Mouse (Mus musculus) megakaryocyte, embryonic 14.5 days (primary cell): ENCODE data around the gene Sgsm2.

Experiments
- FLI1 ChIP-seq: IDR thresholded peaks from 2 replicates; pipeline ENCODE4 v1.6.1; 2012; ENCODE audit warnings: low read length, inconsistent platforms, mixed read lengths
- GATA1 ChIP-seq: IDR thresholded peaks from 3 replicates; pipeline ENCODE4 v1.6.1; 2012; ENCODE audit warnings: mixed read lengths, low read length, inconsistent platforms, borderline replicate concordance

DNA sequence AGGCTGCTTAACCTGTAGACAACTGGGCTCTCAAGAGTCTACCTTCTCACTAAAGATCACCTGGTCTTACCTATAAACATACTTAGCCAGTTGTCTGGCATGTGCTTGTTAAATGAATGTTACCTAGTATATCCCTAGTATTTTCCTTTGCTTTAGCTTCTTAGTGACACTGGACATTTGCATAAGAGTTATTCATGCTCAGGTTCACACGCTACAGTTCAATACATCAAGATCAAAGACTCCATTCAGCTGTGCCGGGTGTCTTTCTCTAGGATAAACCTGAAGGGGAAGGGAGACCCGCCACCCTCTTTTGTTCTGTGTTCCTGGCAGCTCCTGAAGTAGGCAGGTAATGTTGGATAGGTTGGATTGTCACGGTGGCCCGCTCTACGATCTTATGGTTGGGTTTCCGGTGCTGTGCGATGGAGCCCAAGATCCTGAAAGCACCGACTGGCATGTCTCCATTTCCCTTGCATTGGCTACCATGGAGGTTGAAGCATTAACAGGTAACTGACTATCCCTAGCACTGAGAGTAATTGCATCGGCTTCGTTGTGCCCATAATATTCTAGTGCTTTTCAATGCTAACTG is 67.8 kb downstream of the Sgsm2 start:
- TF ChIP-seq GATA1 (no peak), FLI1 (no peak)
